Mouse (Mus musculus) brain, embryonic 14.5 days (tissue): ENCODE measurements around the gene Dmrta2.

ENCODE experiments used
- CTCF ChIP-seq: fragments of 200-500 bp; IDR thresholded peaks from 2 replicates; pipeline ENCODE4 v1.5.1; 2012; ENCODE audit warnings: inconsistent platforms, mild to moderate bottlenecking, moderate library complexity, borderline replicate concordance; ENCODE audit not compliant: insufficient read depth, insufficient read length; ENCODE audit errors: extremely low read depth
- POLR2A ChIP-seq: fragments of 200-500 bp; IDR thresholded peaks from 2 replicates; pipeline ENCODE4 v1.6.1; 2012; ENCODE audit warnings: mild to moderate bottlenecking, inconsistent platforms, borderline replicate concordance; ENCODE audit not compliant: poor library complexity, insufficient read depth, insufficient read length, severe bottlenecking; ENCODE audit errors: extremely low read depth

DNA sequence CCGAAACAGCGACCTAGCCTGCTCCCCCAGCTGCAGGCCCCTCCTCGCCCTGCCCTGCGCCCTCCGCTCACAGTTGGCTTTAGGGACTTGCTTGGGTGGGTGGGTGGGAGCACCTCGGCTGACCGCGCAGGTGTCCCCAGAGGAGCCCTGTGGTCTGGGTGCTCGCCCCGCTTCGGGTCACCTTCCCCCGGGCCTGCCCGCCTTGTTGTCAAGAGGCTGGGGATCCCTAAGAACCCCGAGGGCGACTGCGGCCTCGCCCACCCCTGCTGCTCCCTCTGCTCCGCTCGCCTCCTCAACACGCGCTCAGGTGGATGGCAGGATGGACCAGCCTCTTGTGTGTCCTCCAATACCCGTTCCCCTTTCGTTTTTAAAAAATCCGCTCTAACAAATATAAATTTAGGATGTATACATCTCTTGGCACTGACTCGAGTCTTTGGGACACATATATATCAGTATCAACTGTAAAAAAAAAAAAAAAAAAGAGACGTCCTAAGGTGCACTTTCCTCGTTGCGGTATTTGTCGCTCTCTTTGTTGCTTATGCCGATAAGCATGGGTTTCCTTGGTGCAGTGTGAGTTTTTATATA, 4.9 kb downstream of the Dmrta2 start:
- TF ChIP-seq CTCF (no peak), POLR2A (no peak)
